Mouse (Mus musculus) megakaryocyte progenitor cell, adult 5-6 weeks (primary cell): Measurements from ENCODE around the gene Bpifa2. TPM values are rescaled to one million over a fixed set of nuclear protein-coding genes. Genes with fewer than 3 reads are reported as not detected.
"Not testable (repeated sequence)": the region's sequence is repeated elsewhere in the genome, so short reads cannot be mapped to it uniquely, and the experiment has no call there.

Experiments
- ATAC-seq: replicated peaks from 2 replicates; pipeline ENCODE4 v1.8.0; 2016; ENCODE audit warnings: mild to moderate bottlenecking, moderate TSS enrichment, inconsistent platforms; ENCODE audit not compliant: poor library complexity
- total RNA-seq, 2 experiments: library from RNA; stranded (forward) in 1 of 2; stranded (reverse) in 1 of 2; fragments of 157-497, 149-512 nt in 1 of 2; fragments of 200-1000 nt in 1 of 2; gene quantifications; 2 replicates each; pipeline versions ENCODE4 v1.2.3 to v1.2.4; 2015 to 2017

Gene Bpifa2
- total RNA-seq (2015) (not detected in 2 replicates), total RNA-seq (2017) (not detected in 2 replicates)

DNA sequence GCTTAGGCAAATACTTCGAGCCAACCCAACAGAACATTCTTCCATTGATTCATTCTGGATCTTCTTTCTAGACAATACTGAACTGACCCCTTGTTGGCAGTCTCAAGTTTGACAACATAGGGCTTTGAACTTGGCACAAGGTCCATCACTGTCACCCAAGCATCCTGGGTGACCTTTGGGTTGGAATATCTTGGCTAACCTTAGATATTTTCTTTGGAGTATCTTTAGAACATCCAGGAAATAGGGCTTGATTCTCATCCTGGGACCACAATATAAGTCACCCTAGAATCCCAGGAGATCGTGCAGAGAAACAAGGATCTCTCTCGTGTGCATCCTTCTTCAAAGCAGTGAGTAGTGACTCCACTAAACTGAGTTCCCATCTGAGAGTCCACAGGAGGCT is at the start of gene Bpifa2:
TSS of gene Bpifa2 (plus strand) at position 301 of the 400 bp plus-strand sequence.
- no peak for ATAC-seq

DNA sequence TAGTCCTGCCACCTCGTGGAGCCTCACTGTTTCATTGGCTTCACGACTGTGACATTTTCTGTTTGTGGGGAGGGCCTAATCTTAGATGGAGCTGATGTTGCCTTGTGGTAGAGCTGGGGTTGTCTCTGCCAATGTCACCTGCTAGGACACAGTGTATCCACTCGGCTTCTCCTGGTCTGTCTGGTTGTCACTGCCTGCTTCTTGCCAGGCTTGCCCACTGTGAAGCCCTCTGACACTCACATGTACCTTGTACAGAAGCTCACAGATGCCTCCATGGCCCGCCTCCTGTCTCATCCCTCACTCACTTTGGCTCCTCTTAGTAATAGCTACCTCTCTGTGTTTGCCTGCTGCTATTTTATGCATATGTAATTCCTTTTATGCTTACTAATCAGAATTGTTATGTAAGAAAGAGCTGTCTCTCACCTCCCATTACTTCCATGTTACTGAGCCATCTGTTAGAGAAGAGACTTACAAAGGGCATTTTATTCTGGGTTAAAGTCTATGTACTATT is 45.2 kb upstream of the Bpifa2 start:
- ATAC-seq = no peak

DNA sequence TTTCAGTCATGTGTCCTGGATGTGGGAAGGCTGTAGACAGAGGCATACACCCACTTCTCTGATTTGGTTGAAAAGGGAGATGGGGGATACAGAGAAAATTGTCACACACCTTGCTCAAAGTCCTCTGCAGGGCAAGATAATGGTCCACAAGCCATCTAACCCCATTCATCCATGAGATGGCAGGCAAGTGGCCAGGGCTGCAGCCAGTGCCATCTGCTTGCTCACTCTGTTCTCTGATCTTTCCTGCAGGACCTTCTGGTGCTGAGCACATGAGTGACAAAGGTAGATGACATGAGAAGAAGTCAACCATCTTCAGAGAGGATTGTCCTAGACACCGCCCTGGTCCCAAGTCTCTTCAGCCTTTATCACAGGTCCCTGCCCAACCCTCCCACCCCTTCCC is 44.7 kb upstream of the Bpifa2 start:
- ATAC-seq = no peak

DNA sequence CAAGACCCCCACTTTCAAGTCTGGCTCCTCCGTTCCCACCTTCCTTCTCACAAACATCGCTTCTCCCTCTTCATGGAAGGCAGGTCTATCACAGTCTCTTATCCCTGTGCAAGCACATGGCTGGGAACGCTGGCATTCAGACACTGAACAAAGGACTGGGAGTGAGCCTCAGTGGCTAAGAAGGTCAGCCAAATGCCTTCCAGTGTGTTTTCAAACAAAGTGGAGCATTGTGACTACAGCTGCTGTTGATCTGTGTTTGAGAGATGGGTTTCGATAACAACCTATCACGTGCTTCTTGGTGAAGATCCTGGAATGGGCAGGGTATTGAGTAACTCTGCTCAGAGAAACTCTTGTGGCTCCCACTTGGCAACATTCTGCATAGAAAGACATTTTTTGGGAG is 37.8 kb upstream of the Bpifa2 start:
- ATAC-seq = no peak

DNA sequence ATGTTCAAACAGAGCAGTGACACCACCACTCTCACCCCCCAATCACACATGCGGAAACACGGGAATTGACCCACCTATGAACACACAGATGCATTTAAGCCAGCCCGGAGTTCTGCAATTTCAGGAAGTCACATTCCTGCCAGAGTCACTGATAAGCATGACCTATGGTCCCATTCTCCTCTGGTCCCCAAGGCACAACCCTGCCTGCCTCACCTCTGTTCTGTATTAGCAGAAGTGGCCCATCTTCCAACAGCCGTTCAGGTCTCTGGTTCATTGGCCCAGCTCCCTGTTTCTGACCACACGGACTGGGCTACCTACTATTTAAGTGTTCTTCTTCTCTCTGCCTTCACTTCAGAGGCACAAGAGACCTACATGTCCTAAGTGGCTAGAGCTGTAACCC is 33.5 kb upstream of the Bpifa2 start, which contains the start of gene Bpifa6:
TSS of gene Bpifa6 (plus strand) at position 364 of the 400 bp plus-strand sequence.
- ATAC-seq = no peak

DNA sequence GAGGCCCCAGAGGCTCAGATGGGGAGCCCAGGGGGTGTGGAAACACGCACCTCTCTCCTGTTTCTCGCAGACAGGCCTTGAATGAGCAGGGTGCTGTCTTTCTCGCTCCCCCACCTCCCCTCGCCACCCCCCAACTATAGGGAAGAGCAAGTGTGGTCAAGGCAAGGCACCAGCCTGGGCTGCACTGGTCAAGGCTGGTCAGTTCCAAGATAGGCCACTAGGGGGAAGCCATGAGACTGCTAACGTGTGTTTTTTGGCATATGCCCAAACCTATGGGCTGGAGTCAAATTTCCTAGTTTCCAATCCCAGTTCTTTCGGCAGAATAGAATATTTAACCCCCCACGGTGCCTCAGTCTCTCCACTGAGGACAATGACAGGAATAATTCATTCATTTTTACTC is 12.3 kb upstream of the Bpifa2 start:
- ATAC-seq = peak; percentile 85

DNA sequence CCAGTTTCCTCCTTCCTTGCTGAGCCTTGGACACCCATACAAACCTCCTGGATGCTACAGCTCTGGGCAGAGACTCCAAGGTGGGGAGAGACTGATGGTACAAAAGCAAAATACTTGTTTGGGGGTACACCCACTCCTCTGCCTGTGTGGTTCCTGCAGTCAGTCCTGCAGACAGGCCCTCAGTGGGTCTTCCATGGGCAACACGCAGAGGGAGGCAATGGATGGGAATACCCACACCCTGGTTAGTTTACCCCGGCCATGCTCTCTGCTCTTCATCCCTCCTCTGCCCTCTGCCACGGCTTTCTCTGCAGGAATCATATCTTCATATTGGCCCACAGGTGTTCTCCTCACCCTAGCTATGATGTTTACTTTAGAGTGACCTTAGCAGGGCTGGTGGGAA is 7.6 kb upstream of the Bpifa2 start:
- no peak for ATAC-seq

DNA sequence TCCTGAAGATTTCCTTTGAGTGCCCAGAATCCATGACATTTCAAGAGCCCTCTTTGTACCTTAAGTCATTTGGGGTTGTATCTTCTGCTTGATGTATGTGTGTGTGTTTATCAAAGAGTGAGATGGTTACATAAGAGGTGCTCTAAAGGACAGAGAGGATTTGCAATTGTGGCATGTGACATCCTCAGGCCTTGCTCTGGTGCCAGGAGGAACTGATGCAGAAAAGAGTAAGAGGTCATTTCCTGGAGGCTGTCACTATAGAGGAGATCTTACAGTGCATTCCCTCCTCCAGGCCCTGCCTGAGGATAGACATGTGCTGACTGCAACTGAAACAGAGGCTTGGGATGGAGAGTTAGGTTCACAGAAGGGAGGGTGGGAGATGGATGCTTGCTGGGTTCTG is 7.0 kb upstream of the Bpifa2 start:
- ATAC-seq = no peak

DNA sequence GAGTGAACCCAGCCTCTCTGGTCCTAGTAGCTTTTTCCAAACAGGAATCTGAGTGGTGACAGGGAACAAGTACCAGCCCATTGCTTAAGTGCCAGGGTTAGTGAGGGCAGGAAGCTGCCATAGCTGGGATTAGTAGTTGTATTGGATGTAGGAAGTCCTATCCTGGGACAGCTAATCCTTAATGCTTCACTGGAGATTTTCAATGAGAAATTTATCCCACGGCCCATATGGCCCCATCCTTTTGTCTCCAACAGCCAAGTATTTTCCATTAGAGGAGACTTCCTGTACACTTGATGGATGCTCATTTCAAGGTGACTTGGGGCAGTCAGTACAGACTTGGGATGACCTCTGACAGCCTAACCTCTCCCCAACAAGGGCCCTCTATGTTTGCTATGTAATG is 3.6 kb upstream of the Bpifa2 start:
- ATAC-seq = no peak

DNA sequence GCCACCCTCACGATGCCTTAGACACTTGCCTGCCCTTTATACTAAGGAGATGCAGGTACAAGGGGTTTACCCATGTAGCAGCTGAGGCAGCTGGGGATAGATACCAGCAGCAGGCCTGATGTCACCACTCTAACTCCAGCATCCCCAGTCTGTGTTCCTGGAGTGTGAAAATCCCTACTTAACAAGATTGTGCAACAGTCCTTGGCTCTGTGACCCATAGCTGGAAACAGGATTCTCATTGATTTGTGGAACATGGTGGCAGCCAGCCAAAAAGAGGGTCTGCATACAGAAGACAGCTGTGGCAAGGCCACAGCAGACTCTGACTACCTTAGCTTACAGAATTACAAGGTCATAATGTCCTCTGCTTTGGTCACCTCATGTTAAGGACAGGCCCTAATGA is 3.0 kb upstream of the Bpifa2 start:
- ATAC-seq = no peak

DNA sequence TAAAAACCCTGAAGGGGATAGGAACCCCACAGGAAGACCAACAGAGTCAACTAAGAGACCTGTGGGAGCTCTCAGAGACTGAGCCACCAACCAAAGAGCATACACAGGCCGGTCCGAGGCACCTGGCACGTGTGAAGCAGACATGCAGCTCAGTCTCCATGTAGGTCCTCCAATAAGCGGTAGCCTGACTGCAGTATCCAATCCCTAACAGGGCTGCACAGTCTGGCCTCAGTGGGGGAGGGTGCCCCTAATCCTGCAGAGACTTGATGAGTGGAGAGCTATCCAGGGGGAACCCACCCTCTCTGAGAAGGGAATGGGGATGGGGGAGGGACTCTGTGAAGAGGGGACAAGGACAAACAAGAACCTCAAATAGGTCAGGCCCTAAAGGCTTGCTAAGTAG is 2.3 kb upstream of the Bpifa2 start:
- ATAC-seq = no peak

DNA sequence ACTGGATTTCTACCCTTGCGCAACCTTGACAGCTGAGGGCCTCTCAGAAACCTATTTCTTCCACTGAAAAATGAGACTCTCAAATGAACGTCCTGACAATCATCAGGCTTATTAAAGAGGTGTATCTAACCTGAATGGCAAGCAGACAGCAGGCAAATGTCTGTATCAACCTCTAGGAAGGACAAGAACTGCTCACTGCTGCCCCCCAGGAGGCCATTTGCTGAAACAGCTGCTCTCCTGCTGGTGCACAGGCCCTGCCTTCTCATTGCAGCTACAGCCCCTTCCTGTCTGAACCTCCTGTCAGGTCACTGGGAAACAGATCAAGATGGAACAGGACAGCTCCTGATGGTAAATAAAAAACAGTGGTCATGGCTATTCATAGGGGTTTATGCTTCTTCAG is 1.7 kb upstream of the Bpifa2 start:
- no peak for ATAC-seq

DNA sequence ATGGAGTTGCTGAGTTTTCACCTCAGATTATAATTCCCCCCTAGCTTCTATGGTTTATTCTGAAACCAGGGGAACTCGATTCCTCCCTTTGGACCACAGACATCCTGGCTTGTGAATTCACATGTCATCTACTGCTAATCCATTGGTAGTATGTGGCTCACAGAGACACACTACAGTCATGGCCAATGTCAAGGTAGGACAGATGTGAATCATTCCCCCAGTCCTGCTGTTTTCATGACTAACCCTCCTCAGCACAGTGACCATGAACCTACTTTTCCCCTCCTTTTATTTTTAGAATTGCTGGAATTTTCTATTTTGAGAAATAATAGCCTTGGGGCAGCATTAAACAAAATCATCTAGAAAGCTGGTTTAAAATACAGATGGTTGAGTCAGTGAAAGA is 684 bp upstream of the Bpifa2 start:
- no peak for ATAC-seq

DNA sequence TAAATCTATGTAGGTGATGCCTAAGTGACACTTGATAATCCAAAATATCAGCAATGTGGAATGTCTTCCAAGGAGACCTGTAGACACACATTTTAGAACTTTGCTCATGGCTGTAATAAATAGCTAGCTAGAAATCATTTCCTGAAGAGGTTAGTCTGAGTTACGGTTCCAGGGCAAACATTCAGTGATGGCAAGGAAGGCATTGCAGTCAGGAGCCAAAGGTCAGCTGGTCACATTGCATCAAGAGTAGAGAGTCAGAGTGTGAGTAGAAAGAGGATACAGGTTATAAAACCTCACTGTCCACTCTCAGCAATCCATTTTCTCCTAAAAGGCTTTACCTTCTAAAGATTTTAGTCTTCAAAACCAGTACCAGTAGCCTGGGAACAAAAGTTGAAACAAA is 9.9 kb downstream of the Bpifa2 start:
- ATAC-seq = no peak

DNA sequence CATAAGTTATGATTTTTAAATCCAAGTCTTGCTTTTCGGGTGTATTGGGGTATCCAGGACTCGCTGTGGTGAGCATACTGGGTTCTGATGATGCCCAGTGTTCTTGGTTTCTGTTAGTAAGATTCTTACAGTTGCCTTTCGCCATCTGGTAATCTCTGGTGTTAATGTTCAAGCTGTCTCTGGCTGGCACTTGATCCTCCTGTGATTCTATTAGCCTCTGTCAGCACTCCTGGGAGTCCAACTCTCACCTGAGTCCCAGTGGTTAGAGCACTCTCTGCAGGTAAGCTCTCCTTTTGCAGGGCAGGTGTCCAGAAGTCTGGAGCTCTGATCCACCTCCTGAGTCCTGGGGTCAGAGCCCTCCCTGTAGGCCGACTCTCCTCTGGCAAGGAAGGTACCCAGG is 16.6 kb downstream of the Bpifa2 start:
- ATAC-seq = not testable (repeated sequence)

DNA sequence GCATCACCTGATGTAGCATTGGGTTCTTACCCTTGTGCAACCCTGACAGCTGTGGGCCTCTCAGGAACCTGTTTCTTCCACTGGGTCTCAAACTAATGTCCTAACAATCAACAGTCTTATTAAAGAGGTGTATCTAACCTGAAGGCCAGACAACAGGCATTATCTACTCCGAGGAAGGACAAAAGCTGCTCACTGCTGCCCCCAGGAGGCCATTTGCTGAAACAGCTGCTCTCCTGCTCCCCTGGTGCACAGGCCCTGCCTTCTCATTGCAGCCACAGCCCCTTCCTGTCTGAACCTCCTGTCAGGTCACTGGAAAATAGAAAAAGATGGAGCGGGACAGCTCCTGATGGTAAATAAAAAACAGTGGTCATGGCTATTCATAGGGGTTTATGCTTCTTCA is 30.9 kb downstream of the Bpifa2 start:
- ATAC-seq = peak; percentile 69

DNA sequence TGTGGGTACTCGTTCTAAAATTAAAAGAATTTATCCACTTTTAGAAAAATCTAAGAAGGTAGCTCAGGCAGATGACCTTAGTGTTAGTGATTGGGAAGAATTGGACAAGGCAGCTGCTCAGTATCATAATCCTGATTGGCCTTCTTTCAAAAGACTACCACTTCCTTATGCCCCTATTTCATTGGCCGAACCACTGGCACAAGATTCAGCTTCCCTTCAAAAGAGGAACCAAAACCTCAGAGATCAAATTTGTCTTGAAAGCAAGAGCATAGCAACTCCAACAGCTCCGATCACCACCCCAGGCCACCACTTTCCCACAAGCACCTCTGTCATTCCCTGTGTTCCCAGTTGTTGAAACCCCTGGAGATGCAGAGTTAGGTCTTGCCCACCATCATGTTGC is 36.7 kb downstream of the Bpifa2 start:
- ATAC-seq = peak; percentile 50; the same call in 1 of the 2 replicates

DNA sequence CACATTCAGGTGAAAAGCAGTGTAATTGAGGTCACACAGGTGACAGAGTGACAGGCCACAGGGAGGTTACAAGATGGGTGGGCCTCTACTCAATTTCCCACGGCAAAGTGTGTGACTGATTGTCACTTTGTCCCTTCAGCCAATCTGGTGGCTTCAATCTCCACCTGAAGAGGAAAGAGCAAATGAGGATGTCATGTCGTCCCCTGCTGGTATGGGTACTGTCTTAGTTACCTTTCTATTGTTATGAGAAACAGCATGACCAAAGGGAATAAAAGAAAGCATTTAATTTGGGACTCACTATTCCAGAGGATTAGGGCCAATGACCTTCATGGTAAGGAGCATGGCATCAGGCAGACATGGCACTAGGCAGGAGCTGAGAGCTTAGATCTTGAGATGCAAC is 50.6 kb downstream of the Bpifa2 start:
- ATAC-seq = no peak

Other genes with a start within 250 kb of the Bpifa2 start
- gene Efcab8, start 228.3 kb upstream of the Bpifa2 start, total RNA-seq (2015) = 0.05 TPM in 1 of 2 replicates, not detected in the other
- gene Efcab8, start 228.3 kb upstream of the Bpifa2 start, total RNA-seq (2017) = 0.14 and 0.17 TPM in 2 replicates
- gene Sun5, start 137.2 kb upstream of the Bpifa2 start, total RNA-seq (2015) = not detected in 2 replicates
- gene Sun5, start 137.2 kb upstream of the Bpifa2 start, total RNA-seq (2017) = not detected in 2 replicates
- not detected in 2 replicates for gene Bpifb2, start 133.2 kb upstream of the Bpifa2 start, total RNA-seq (2015)
- not detected in 2 replicates for gene Bpifb2, start 133.2 kb upstream of the Bpifa2 start, total RNA-seq (2017)
- not detected in 2 replicates for gene Bpifb6, start 107.9 kb upstream of the Bpifa2 start, total RNA-seq (2015)
- not detected in 2 replicates for gene Bpifb6, start 107.9 kb upstream of the Bpifa2 start, total RNA-seq (2017)
- not detected in 2 replicates for gene Bpifb3, start 90.0 kb upstream of the Bpifa2 start, total RNA-seq (2015)
- gene Bpifb3, start 90.0 kb upstream of the Bpifa2 start, total RNA-seq (2017) = not detected in 2 replicates
- not detected in 2 replicates for gene Bpifb4, start 70.1 kb upstream of the Bpifa2 start, total RNA-seq (2015)
- not detected in 2 replicates for gene Bpifb4, start 70.1 kb upstream of the Bpifa2 start, total RNA-seq (2017)
- gene Bpifa6, start 33.3 kb upstream of the Bpifa2 start, total RNA-seq (2015) = not detected in 2 replicates
- gene Bpifa6, start 33.3 kb upstream of the Bpifa2 start, total RNA-seq (2017) = not detected in 2 replicates
- not detected in 2 replicates for gene Bpifa3, start 122.1 kb downstream of the Bpifa2 start, total RNA-seq (2015)
- gene Bpifa3, start 122.1 kb downstream of the Bpifa2 start, total RNA-seq (2017) = not detected in 2 replicates
- gene Bpifa1, start 134.6 kb downstream of the Bpifa2 start, total RNA-seq (2015) = not detected in 2 replicates
- gene Bpifa1, start 134.6 kb downstream of the Bpifa2 start, total RNA-seq (2017) = not detected in 2 replicates
- gene Bpifa5, start 154.3 kb downstream of the Bpifa2 start, total RNA-seq (2015) = not detected in 2 replicates
- gene Bpifa5, start 154.3 kb downstream of the Bpifa2 start, total RNA-seq (2017) = not detected in 2 replicates
- not detected in 2 replicates for gene Bpifb1, start 182.6 kb downstream of the Bpifa2 start, total RNA-seq (2015)
- not detected in 2 replicates for gene Bpifb1, start 182.6 kb downstream of the Bpifa2 start, total RNA-seq (2017)
- gene Bpifb5, start 215.5 kb downstream of the Bpifa2 start, total RNA-seq (2015) = not detected in 2 replicates
- gene Bpifb5, start 215.5 kb downstream of the Bpifa2 start, total RNA-seq (2017) = 0.42 TPM in 1 of 2 replicates, not detected in the other
- gene Bpifb9a, start 249.6 kb downstream of the Bpifa2 start, total RNA-seq (2015) = not detected in 2 replicates
- gene Bpifb9a, start 249.6 kb downstream of the Bpifa2 start, total RNA-seq (2017) = not detected in 2 replicates